18 mouse cellular contexts compared by ENCODE assay signal in the genomic region with DNA sequence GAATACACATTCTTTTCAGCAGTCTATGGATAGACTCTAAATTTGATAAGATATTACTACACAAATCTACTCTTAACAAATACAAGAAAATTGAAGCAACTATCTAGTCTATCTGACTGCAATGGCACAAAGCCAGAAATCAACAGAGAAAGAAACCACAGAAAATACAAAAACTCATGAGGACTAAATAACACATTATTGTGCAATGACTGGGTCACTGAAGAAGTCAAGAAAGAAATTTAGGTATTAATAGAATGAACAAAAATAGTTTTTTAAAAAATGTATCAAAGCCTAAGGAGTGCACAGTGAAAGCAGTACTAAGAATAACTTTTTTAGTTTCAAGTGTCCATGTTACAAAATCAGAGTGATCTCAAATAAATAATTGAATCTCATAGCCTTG.
"Had no signal": no experiment of that assay in that cellular context is flagged by ENCODE, and none has a peak within 500 bp of the region (broad histone marks: within the 10 kb centered on the region; RNA-seq: fewer than 3 reads in every experiment).

No protein-coding gene starts in this region.

- H3K4me2 ChIP-seq: lung, embryonic 15.5 days; midbrain, embryonic 12.5 days; neural tube, embryonic 12.5 days had no signal

- H3K4me1 ChIP-seq: lung, embryonic 15.5 days; megakaryocyte, embryonic 14.5 days; midbrain, embryonic 12.5 days; neural tube, embryonic 12.5 days had no signal

- H3K4me3 ChIP-seq: lung, embryonic 15.5 days; megakaryocyte, embryonic 14.5 days; midbrain, embryonic 12.5 days; neural tube, embryonic 12.5 days had no signal

- DNase-seq: liver, postnatal 0 days; lung, adult 2 months; lung, postnatal 14 days; lung, postnatal 36 days; midbrain, embryonic 14.5 days; right cerebral cortex, postnatal 25 days; right cerebral cortex, postnatal 4 days; spleen, adult 18-20 months; thymus, adult 18-20 months; thymus, postnatal 14 days; thymus, postnatal 36 days had no signal

- H3K9ac ChIP-seq: liver, postnatal 0 days; lung, embryonic 15.5 days; midbrain, embryonic 12.5 days; neural tube, embryonic 12.5 days had no signal

- ATAC-seq: liver, postnatal 0 days; lung, postnatal 0 days; midbrain, embryonic 16.5 days had no signal

- H3K27ac ChIP-seq: lung, embryonic 15.5 days; macrophage; midbrain, embryonic 12.5 days; neural tube, embryonic 12.5 days had no signal

- H3K9me3 ChIP-seq: lung, embryonic 15.5 days; megakaryocyte, embryonic 14.5 days; midbrain, embryonic 12.5 days; neural tube, embryonic 12.5 days had no signal

- H3K27me3 ChIP-seq: lung, embryonic 15.5 days; megakaryocyte, embryonic 14.5 days; midbrain, embryonic 12.5 days; neural tube, embryonic 12.5 days had no signal

- H3K36me3 ChIP-seq: lung, embryonic 15.5 days; midbrain, embryonic 12.5 days; neural tube, embryonic 12.5 days had no signal
